Mouse (Mus musculus): ENCODE measurements around the gene Kif24. TPM values are rescaled to one million over a fixed set of nuclear protein-coding genes. Genes with fewer than 3 reads are reported as not detected.

Gene Kif24
- total and polyA plus RNA-seq, 2 experiments from 2014 or later, result 1.4 to 4.9 TPM

DNA sequence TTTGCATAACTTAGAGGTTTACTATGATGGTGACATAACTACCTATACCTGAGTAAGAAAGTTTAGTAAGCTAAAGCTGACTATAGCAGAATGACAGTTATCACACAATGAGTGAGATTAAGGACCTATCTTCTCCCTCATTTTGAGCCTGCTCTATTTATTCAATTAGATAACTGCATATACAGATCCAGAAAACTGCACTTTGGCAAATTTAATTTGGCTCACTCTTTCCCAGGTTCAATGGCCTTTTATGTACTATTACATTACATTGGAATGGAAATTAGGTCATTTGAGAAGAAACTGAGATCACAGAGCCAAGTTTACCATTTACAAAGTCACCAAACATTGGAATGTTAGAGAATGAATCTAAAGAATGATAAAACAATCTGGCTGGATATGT, 47.7 kb downstream of the Kif24 start:
- Histone ChIP-seq H3K4me2 (ENCODE audit: low read depth, low read length, poor library complexity, severe bottlenecking) (no peak overlapping the region), H3K9me3 (ENCODE audit: low read length) (no peaks in the 10 kb centered on the region), H3K9ac (replicated peaks; ENCODE audit: low read length, poor library complexity, severe bottlenecking) (no peak overlapping the region), H3K36me3 (ENCODE audit: insufficient read depth, low read length) (no peaks in the 10 kb centered on the region), H3K27ac (ENCODE audit: low read depth, low read length) (no peak overlapping the region), H3K4me1 (ENCODE audit: insufficient read depth, low read length) (no peaks in the 10 kb centered on the region), H3K4me3 (ENCODE audit: low read depth, low read length) (no peak overlapping the region), H3K27me3 (ENCODE audit: insufficient read depth, low read length) (no peaks in the 10 kb centered on the region)
- no peak for DNase-seq (ENCODE audit: low spot score)
- ATAC-seq (ENCODE audit: low FRiP score), result no peak
- TF ChIP-seq CTCF (IDR thresholded peaks at IDR 0.05), result no peak

DNA sequence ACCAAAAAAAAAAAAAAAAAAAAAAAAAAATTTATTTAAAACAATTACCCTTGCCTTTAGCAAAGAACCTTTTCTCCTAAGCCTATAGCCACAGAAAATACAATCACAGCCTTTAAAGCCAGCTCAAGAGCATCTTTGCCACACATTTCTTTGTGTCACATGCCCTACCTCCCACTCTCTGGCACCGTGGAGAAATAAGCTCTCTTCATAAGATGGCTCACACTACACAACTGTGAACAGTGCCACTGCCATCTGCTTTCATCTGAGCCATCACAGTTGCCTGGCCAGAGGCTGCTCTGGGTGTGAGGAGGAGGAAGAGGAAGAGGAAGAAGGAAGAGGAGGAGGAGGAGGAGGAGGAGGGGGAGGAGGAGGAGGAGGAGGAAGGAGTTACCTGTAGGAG, 55.3 kb downstream of the Kif24 start:
- H3K27ac ChIP-seq (ENCODE audit: low read depth, low read length), result no peak overlapping the region
- H3K4me3 ChIP-seq (ENCODE audit: low read depth, low read length), result no peak overlapping the region
- H3K36me3 ChIP-seq (ENCODE audit: insufficient read depth, low read length), result no peaks in the 10 kb centered on the region
- no peaks in the 10 kb centered on the region for H3K4me1 ChIP-seq (ENCODE audit: insufficient read depth, low read length)
- H3K4me2 ChIP-seq (ENCODE audit: low read depth, low read length, poor library complexity, severe bottlenecking), result no peak overlapping the region
- no peaks in the 10 kb centered on the region for H3K9me3 ChIP-seq (ENCODE audit: low read length)
- no peak overlapping the region for H3K9ac ChIP-seq (replicated peaks; ENCODE audit: low read length, poor library complexity, severe bottlenecking)
- DNase-seq (ENCODE audit: low spot score) (no peak), ATAC-seq (ENCODE audit: low FRiP score) (no peak)
- 95% methylated on average over 1 of the region's 1 CpGs for WGBS
- no peaks in the 10 kb centered on the region for H3K27me3 ChIP-seq (ENCODE audit: insufficient read depth, low read length)
- TF ChIP-seq CTCF (IDR thresholded peaks at IDR 0.05), result no peak

DNA sequence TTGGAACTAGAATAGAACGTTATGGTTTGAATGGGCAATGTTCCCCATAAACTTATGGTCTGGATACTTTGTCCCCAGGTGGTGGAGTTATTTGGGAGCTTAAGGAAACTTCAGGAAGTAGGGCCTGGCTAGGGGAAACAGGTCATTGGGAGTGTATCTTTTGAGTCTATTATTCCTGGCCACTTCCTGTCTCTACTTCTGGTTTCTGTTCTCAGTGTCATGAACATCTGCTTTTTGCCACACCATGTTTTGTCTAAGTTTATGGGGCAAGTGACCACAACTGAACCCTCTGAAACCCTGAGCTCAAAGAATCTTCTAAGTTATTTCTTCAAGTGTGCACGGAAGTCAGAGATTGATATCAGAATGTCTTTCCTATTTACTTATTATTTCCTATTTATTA, 57.3 kb downstream of the Kif24 start:
- Histone ChIP-seq H3K27ac (ENCODE audit: low read depth, low read length) (no peak overlapping the region), H3K36me3 (ENCODE audit: insufficient read depth, low read length) (no peaks in the 10 kb centered on the region), H3K4me3 (ENCODE audit: low read depth, low read length) (no peak overlapping the region), H3K27me3 (ENCODE audit: insufficient read depth, low read length) (no peaks in the 10 kb centered on the region), H3K9ac (replicated peaks; ENCODE audit: low read length, poor library complexity, severe bottlenecking) (no peak overlapping the region), H3K4me1 (ENCODE audit: insufficient read depth, low read length) (no peaks in the 10 kb centered on the region), H3K9me3 (ENCODE audit: low read length) (no peaks in the 10 kb centered on the region), H3K4me2 (ENCODE audit: low read depth, low read length, poor library complexity, severe bottlenecking) (no peak overlapping the region)
- TF ChIP-seq CTCF (IDR thresholded peaks at IDR 0.05), result no peak
- 93% methylated on average over 2 of the region's 2 CpGs for WGBS
- ATAC-seq (ENCODE audit: low FRiP score) (no peak), DNase-seq (ENCODE audit: low spot score) (no peak)

DNA sequence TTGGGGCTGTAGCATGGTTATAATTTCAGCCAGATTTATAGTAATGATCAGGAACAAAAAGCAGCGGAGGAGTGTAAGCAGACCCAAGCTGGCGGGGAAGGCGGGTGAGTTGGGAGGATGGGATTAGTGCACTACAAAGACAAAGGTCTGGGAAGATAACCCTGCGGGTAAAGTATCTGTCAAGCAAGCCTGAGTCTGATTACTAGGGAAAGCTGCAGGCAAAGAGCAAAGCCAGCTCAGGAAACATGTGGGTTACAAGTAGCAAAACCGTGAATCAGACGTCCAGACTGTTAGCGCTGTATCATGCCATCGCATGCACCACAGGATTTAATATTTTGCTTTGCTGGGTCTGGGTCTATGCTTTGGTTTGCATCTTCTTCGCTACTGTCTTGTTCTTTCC, 58.1 kb downstream of the Kif24 start:
- ATAC-seq (ENCODE audit: low FRiP score), result no peak
- H3K4me3 ChIP-seq (ENCODE audit: low read depth, low read length), result no peak overlapping the region
- H3K4me1 ChIP-seq (ENCODE audit: insufficient read depth, low read length), result no peaks in the 10 kb centered on the region
- H3K9me3 ChIP-seq (ENCODE audit: low read length), result no peaks in the 10 kb centered on the region
- 70% methylated on average over 9 of the region's 9 CpGs for WGBS
- H3K27ac ChIP-seq (ENCODE audit: low read depth, low read length), result no peak overlapping the region
- TF ChIP-seq CTCF (IDR thresholded peaks at IDR 0.05), result no peak
- no peak overlapping the region for H3K9ac ChIP-seq (replicated peaks; ENCODE audit: low read length, poor library complexity, severe bottlenecking)
- no peaks in the 10 kb centered on the region for H3K36me3 ChIP-seq (ENCODE audit: insufficient read depth, low read length)
- no peaks in the 10 kb centered on the region for H3K27me3 ChIP-seq (ENCODE audit: insufficient read depth, low read length)
- no peak for DNase-seq (ENCODE audit: low spot score)
- H3K4me2 ChIP-seq (ENCODE audit: low read depth, low read length, poor library complexity, severe bottlenecking), result no peak overlapping the region

DNA sequence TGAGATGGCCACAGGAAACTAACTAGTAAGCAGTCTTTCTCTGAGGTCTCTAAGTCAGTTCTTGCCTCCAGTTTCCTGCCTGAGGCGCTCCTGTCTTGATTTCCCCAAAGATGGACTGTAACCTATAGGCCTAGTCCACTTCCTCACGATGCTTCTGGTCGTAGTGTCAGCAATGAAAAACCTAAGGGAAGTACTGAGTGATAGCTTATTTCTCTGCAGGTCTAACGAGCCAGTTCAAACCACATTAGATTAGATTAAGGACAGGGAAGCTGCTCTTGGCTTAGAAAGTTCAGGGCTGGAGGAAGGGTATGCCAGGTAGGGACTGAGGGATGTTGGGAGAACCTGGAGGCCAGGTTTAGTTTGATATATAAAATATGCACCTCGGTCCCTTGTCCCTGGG, 63.1 kb downstream of the Kif24 start:
- Histone ChIP-seq H3K27me3 (ENCODE audit: insufficient read depth, low read length) (no peaks in the 10 kb centered on the region), H3K9me3 (ENCODE audit: low read length) (no peaks in the 10 kb centered on the region), H3K36me3 (ENCODE audit: insufficient read depth, low read length) (peaks cover 10% of the 10 kb centered on the region; the same call in 1 of the 2 replicates), H3K27ac (ENCODE audit: low read depth, low read length) (no peak overlapping the region), H3K4me3 (ENCODE audit: low read depth, low read length) (no peak overlapping the region), H3K4me1 (ENCODE audit: insufficient read depth, low read length) (no peaks in the 10 kb centered on the region), H3K4me2 (ENCODE audit: low read depth, low read length, poor library complexity, severe bottlenecking) (no peak overlapping the region), H3K9ac (replicated peaks; ENCODE audit: low read length, poor library complexity, severe bottlenecking) (no peak overlapping the region)
- no peak for TF ChIP-seq CTCF (IDR thresholded peaks at IDR 0.05)
- no peak for ATAC-seq (ENCODE audit: low FRiP score)
- WGBS, result 97% methylated on average over 5 of the region's 5 CpGs
- no peak for DNase-seq (ENCODE audit: low spot score)

DNA sequence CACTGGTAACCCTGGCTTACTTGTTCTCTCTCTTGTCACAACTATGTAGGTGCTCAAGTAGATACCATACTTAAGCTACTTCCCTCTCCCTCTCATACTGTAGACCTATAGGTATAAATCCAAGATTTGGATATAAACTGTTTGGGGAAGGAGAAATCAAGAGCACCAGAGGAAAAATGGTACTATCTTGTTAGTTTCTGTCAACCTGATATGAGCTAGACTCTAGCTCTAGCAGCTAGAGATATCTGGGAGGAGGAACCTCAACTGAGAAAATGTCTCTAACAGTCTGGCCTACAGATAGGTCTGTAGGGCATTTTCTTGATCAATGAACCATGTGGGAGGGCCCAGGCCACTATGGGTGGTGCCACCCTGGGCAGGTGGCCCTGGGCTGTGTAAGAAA, 63.5 kb downstream of the Kif24 start:
- Histone ChIP-seq H3K4me1 (ENCODE audit: insufficient read depth, low read length) (no peaks in the 10 kb centered on the region), H3K9me3 (ENCODE audit: low read length) (no peaks in the 10 kb centered on the region), H3K36me3 (ENCODE audit: insufficient read depth, low read length) (peaks cover 10% of the 10 kb centered on the region; the same call in 1 of the 2 replicates), H3K4me3 (ENCODE audit: low read depth, low read length) (no peak overlapping the region), H3K27ac (ENCODE audit: low read depth, low read length) (no peak overlapping the region), H3K4me2 (ENCODE audit: low read depth, low read length, poor library complexity, severe bottlenecking) (no peak overlapping the region), H3K9ac (replicated peaks; ENCODE audit: low read length, poor library complexity, severe bottlenecking) (no peak overlapping the region), H3K27me3 (ENCODE audit: insufficient read depth, low read length) (no peaks in the 10 kb centered on the region)
- no peak for TF ChIP-seq CTCF (IDR thresholded peaks at IDR 0.05)
- ATAC-seq (ENCODE audit: low FRiP score) (no peak), DNase-seq (ENCODE audit: low spot score) (no peak)
